Mouse (Mus musculus) regulatory T cell (primary cell): ENCODE data around the gene Hipk3.

Experiments used
- in situ Hi-C: fragments of 300-600 bp; cut with MboI, MseI; formaldehyde crosslinking; loops from one replicate; pipeline ENCODE4 v1.15.1; 2025; ENCODE audit warnings: high pct_unique_total_duplicates

Hipk3 gene

GRCm38 (mm10) chr2:104419411-104419810 lies 74.8 kb downstream of the Hipk3 start:
- in situ Hi-C loops: no loop called here

GRCm38 (mm10) chr2:104413011-104413410 lies 81.2 kb downstream of the Hipk3 start:
- in situ Hi-C loops: loop anchor here (5.0 kb wide), 1 partner anchor 286 kb away; no protein-coding TSS in a partner anchor

- in situ Hi-C loops: loop anchor here (5.0 kb wide), 1 partner anchor 285 kb away; no protein-coding TSS in a partner anchor
These were observed 81.8 kb downstream of the Hipk3 start for GRCm38 (mm10) chr2:104412496-104412895.

- in situ Hi-C loops: loop anchor here (5.0 kb wide), 1 partner anchor 285 kb away; no protein-coding TSS in a partner anchor
These were observed 82.4 kb downstream of the Hipk3 start for GRCm38 (mm10) chr2:104411806-104412205.

GRCm38 (mm10) chr2:104410963-104411545 lies 83.2 kb downstream of the Hipk3 start, which contains the start of gene D430041D05Rik:
TSS of gene D430041D05Rik (minus strand) at chr2:104411013.
- in situ Hi-C loops: loop anchor here (5.0 kb wide), 1 partner anchor 284 kb away; no protein-coding TSS in a partner anchor

GRCm38 (mm10) chr2:104409851-104410821 lies 84.1 kb downstream of the Hipk3 start:
- in situ Hi-C loops: loop anchor here (5.0 kb wide), 1 partner anchor 283 kb away; no protein-coding TSS in a partner anchor

GRCm38 (mm10) chr2:104408351-104408750 lies 85.9 kb downstream of the Hipk3 start:
- in situ Hi-C loops: no loop called here

GRCm38 (mm10) chr2:104407913-104408312 lies 86.3 kb downstream of the Hipk3 start:
- in situ Hi-C loops: no loop called here

- in situ Hi-C loops: no loop called here
These were observed 90.2 kb downstream of the Hipk3 start for GRCm38 (mm10) chr2:104404036-104404435.

GRCm38 (mm10) chr2:104398651-104399290 lies 95.5 kb downstream of the Hipk3 start:
- in situ Hi-C loops: no loop called here

- in situ Hi-C loops: no loop called here
These were observed 98.3 kb downstream of the Hipk3 start for GRCm38 (mm10) chr2:104395961-104396360.

GRCm38 (mm10) chr2:104394769-104395168 lies 99.5 kb downstream of the Hipk3 start:
- in situ Hi-C loops: no loop called here

GRCm38 (mm10) chr2:104392700-104393312 lies 101.4 kb downstream of the Hipk3 start:
- in situ Hi-C loops: no loop called here

- in situ Hi-C loops: no loop called here
These were observed 105.0 kb downstream of the Hipk3 start for GRCm38 (mm10) chr2:104389231-104389630.

- in situ Hi-C loops: no loop called here
These were observed 108.3 kb downstream of the Hipk3 start for GRCm38 (mm10) chr2:104385941-104386340.

GRCm38 (mm10) chr2:104383589-104383988 lies 110.7 kb downstream of the Hipk3 start:
- in situ Hi-C loops: no loop called here

GRCm38 (mm10) chr2:104382813-104383212 lies 111.4 kb downstream of the Hipk3 start:
- in situ Hi-C loops: no loop called here

- in situ Hi-C loops: no loop called here
These were observed 114.9 kb downstream of the Hipk3 start for GRCm38 (mm10) chr2:104379304-104379703.

GRCm38 (mm10) chr2:104378791-104379190 lies 115.5 kb downstream of the Hipk3 start:
- in situ Hi-C loops: no loop called here

- in situ Hi-C loops: no loop called here
These were observed 116.3 kb downstream of the Hipk3 start for GRCm38 (mm10) chr2:104377990-104378389.
